Mouse (Mus musculus): ENCODE measurements around the gene Gnat3. TPM values are rescaled to one million over a fixed set of nuclear protein-coding genes. Genes with fewer than 3 reads are reported as not detected.

The Gnat3 gene
- polyA plus RNA-seq, 1 experiment from 2014 or later = 1.2 TPM

DNA sequence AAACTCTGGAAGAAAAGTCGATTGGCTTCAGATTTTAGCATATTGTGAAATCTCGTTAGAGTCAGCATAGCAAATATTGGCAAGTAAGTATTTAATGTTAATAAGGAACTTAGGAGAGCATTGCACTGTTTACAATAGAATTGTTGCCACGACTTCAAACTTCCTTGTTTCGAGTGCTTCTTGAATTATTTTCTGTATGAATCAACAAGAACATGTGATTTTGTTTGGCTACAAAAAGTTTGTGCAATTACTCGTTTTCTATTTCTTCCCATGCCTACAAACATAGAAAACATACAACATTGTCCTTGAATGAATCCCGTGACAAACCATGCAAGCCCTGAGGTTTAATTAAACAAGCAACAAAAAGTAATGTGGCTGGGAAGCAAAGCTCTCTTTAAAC is 37.8 kb downstream of the Gnat3 start:
- ATAC-seq (ENCODE audit: insufficient read depth, low FRiP score, low TSS enrichment) = no peak
- WGBS = 74% methylated on average over 6 of the region's 6 CpGs

DNA sequence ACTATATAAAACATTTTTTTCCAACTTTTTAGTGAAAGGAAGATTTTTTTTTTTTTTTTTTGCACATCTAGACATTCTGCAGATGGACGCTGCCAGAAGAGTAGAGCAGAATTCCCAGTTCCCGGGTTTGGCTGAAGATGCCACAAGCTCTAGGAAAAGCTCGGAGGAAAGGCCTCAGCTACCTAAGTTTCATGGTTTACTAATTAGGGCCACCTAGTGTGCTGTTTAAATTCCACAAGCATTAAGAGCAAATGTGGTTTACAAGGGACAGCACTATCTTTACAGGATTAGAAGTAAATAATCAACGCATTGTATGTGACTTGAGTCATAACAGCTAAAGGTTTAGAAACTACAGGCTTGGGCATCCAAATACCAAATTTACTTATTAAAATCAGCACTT is 39.3 kb downstream of the Gnat3 start:
- H3K4me1 ChIP-seq (ENCODE audit: control insufficient read depth, insufficient read depth, low read length) = no peaks in the 10 kb centered on the region
- no peak for ATAC-seq (ENCODE audit: insufficient read depth, low FRiP score, low TSS enrichment)
- H3K4me3 ChIP-seq (ENCODE audit: low read depth, low read length) = no peak overlapping the region
- no peaks in the 10 kb centered on the region for H3K27me3 ChIP-seq (ENCODE audit: control insufficient read depth, insufficient read depth, low read length)
- no peak overlapping the region for H3K4me2 ChIP-seq (ENCODE audit: low read depth)
- H3K36me3 ChIP-seq (ENCODE audit: control insufficient read depth, insufficient read depth, low read length) = no peaks in the 10 kb centered on the region
- 42% methylated on average over 4 of the region's 4 CpGs for WGBS
- DNase-seq (ENCODE audit: low spot score) = no peak
- H3K9me3 ChIP-seq (ENCODE audit: control insufficient read depth, low read length) = no peaks in the 10 kb centered on the region
- no peak overlapping the region for H3K9ac ChIP-seq (ENCODE audit: low read length)
- no peak overlapping the region for H3K27ac ChIP-seq (ENCODE audit: low read depth, low read length)

More for the DNA sequence above, 37.8 kb downstream of the Gnat3 start:
- no peaks in the 10 kb centered on the region for H3K36me3 ChIP-seq (ENCODE audit: control insufficient read depth, insufficient read depth, low read length)
- H3K4me1 ChIP-seq (ENCODE audit: control insufficient read depth, insufficient read depth, low read length) = no peaks in the 10 kb centered on the region
- H3K4me2 ChIP-seq (ENCODE audit: low read depth) = no peak overlapping the region
- no peak overlapping the region for H3K27ac ChIP-seq (ENCODE audit: low read depth, low read length)
- DNase-seq (ENCODE audit: low spot score) = no peak
- H3K4me3 ChIP-seq (ENCODE audit: low read depth, low read length) = no peak overlapping the region
- no peaks in the 10 kb centered on the region for H3K9me3 ChIP-seq (ENCODE audit: control insufficient read depth, low read length)
- no peaks in the 10 kb centered on the region for H3K27me3 ChIP-seq (ENCODE audit: control insufficient read depth, insufficient read depth, low read length)
- no peak overlapping the region for H3K9ac ChIP-seq (ENCODE audit: low read length)

DNA sequence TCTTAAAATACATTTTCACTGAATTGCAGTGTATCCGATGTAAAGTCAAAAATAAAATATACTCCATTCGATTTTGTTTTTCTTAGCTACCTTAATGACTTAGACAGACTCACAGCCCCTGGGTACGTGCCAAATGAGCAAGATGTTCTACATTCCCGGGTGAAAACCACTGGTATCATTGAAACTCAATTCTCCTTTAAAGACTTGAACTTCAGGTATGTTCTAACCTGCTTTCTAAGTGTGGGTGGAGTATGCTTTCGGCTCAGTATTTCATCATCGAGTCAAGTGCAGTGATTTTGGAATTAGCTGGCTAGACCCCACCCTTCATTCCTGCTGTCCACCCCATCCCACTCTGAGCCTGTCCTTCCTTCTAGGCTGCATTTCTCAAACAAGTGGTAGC is 41.3 kb downstream of the Gnat3 start:
- Histone ChIP-seq H3K27ac (ENCODE audit: low read depth, low read length) (no peak overlapping the region), H3K9me3 (ENCODE audit: control insufficient read depth, low read length) (no peaks in the 10 kb centered on the region), H3K9ac (ENCODE audit: low read length) (no peak overlapping the region), H3K4me3 (ENCODE audit: low read depth, low read length) (no peak overlapping the region), H3K4me2 (ENCODE audit: low read depth) (no peak overlapping the region), H3K36me3 (ENCODE audit: control insufficient read depth, insufficient read depth, low read length) (no peaks in the 10 kb centered on the region), H3K4me1 (ENCODE audit: control insufficient read depth, insufficient read depth, low read length) (no peaks in the 10 kb centered on the region), H3K27me3 (ENCODE audit: control insufficient read depth, insufficient read depth, low read length) (no peaks in the 10 kb centered on the region)
- 80% methylated on average over 6 of the region's 6 CpGs for WGBS
- DNase-seq (ENCODE audit: low spot score) (no peak), ATAC-seq (ENCODE audit: insufficient read depth, low FRiP score, low TSS enrichment) (no peak)

DNA sequence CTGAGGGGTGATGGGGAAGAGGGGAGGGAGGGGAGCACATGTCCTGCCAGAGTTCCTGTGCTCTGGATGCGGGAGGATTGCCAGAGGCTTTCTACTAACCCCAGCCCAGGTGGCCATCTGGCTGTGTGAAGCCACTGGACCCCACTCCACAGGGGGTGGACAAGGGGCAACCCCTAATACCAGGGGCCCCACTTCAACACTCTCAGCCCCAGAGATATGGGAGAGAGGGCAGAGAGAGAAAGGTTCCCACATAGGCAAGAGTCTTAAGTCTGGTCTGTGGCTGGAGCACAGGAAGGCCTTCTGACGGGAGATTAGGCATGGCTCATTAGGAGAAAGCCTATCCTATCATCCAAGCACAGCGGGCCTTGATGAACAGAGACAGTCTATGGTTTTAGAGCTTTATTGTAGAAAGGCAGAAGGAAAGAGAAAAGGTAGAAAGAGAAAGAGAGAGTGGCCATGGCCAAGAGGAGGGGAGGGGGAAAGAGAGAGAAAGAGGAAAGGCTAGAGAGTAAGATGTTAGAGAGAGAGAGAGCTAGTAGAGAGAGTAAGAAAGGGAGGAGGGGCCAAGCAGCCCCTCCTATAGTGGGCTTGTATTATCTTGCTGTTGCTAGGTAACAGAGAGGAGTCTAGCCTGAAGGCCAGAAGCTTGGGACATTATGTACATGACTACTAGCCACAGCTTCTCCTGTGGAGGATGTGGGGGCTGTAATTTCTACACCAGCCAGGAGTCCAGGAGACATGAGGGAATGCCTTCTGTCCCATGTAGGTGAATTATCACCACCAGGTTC is 42.7 kb downstream of the Gnat3 start:
- no peak for ATAC-seq (ENCODE audit: insufficient read depth, low FRiP score, low TSS enrichment)
- H3K36me3 ChIP-seq (ENCODE audit: control insufficient read depth, insufficient read depth, low read length) = no peaks in the 10 kb centered on the region

DNA sequence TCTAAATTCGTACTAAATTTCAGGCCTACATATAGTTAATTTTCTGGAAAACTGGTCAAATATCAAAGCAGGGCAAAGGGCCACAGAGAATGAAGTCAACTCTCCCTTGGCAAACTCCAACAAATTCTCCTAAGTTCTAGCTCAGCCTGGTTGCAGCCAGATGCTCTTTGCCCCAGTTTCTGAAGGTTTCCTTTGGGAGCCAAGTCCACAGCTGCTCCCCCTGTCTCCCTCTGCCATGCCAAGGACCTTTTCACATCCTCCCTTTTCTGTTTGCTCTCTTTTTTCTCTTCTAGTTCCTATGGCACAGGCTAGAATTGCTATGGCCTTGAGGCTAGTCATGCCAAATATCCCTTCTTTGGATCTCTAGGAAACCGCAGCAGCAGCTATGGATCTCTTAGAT is 43.8 kb downstream of the Gnat3 start:
- Histone ChIP-seq H3K36me3 (ENCODE audit: control insufficient read depth, insufficient read depth, low read length) (no peaks in the 10 kb centered on the region), H3K4me1 (ENCODE audit: control insufficient read depth, insufficient read depth, low read length) (no peaks in the 10 kb centered on the region), H3K9me3 (ENCODE audit: control insufficient read depth, low read length) (no peaks in the 10 kb centered on the region), H3K9ac (ENCODE audit: low read length) (no peak overlapping the region), H3K4me2 (ENCODE audit: low read depth) (no peak overlapping the region), H3K4me3 (ENCODE audit: low read depth, low read length) (no peak overlapping the region), H3K27ac (ENCODE audit: low read depth, low read length) (no peak overlapping the region), H3K27me3 (ENCODE audit: control insufficient read depth, insufficient read depth, low read length) (no peaks in the 10 kb centered on the region)
- no peak for ATAC-seq (ENCODE audit: insufficient read depth, low FRiP score, low TSS enrichment)
- DNase-seq (ENCODE audit: low spot score) = no peak
- 93% methylated on average over 2 of the region's 2 CpGs for WGBS

More for the DNA sequence above, 42.7 kb downstream of the Gnat3 start:
- Histone ChIP-seq H3K4me1 (ENCODE audit: control insufficient read depth, insufficient read depth, low read length) (no peaks in the 10 kb centered on the region), H3K27ac (ENCODE audit: low read depth, low read length) (no peak overlapping the region), H3K27me3 (ENCODE audit: control insufficient read depth, insufficient read depth, low read length) (no peaks in the 10 kb centered on the region), H3K4me2 (ENCODE audit: low read depth) (no peak overlapping the region), H3K4me3 (ENCODE audit: low read depth, low read length) (no peak overlapping the region), H3K9ac (ENCODE audit: low read length) (no peak overlapping the region), H3K9me3 (ENCODE audit: control insufficient read depth, low read length) (no peaks in the 10 kb centered on the region)
- 62% methylated on average over 3 of the region's 3 CpGs for WGBS
- no peak for DNase-seq (ENCODE audit: low spot score)

DNA sequence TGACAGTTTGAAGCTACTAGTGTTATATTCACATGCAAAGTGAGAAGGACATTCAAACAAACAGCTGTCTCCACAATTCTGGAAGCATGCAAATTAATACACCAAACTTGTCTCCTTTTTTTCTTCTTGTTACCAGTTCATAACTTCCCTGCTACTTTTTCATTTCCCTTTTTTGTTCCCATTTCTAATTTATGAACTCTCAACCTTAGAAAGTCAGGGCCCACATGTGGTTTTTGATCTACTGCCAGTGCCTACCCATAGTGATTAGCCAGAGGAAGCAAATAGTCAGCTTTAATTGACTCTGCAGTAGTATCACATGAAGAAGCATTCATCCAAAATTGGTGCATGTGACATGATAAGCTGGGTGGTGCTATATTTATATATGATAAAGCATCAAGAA is 44.7 kb downstream of the Gnat3 start:
- no peak overlapping the region for H3K4me3 ChIP-seq (ENCODE audit: low read depth, low read length)
- ATAC-seq (ENCODE audit: insufficient read depth, low FRiP score, low TSS enrichment) (no peak), DNase-seq (ENCODE audit: low spot score) (no peak)
- H3K4me1 ChIP-seq (ENCODE audit: control insufficient read depth, insufficient read depth, low read length) = no peaks in the 10 kb centered on the region
- no peaks in the 10 kb centered on the region for H3K9me3 ChIP-seq (ENCODE audit: control insufficient read depth, low read length)
- no peaks in the 10 kb centered on the region for H3K36me3 ChIP-seq (ENCODE audit: control insufficient read depth, insufficient read depth, low read length)
- no peak overlapping the region for H3K27ac ChIP-seq (ENCODE audit: low read depth, low read length)
- no peaks in the 10 kb centered on the region for H3K27me3 ChIP-seq (ENCODE audit: control insufficient read depth, insufficient read depth, low read length)
- no peak overlapping the region for H3K4me2 ChIP-seq (ENCODE audit: low read depth)
- no peak overlapping the region for H3K9ac ChIP-seq (ENCODE audit: low read length)

DNA sequence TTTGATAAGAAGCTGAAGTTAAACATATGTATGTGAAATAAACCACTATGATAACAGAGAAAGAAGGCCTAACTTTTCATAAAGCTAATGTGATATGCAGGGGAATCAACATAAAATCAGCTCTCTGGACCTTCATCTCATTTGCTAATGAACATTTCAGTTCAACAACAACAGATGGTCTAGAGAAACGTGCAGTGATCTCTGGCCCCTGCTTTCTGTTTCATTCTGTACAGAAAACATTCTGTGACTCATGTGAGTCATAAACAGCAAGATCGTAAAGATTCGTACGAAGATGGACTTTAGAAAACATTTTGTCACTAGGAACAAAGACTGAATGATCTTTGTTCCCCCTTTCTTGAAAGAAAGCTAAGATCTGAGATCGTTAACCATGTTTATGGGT is 48.0 kb downstream of the Gnat3 start:
- Histone ChIP-seq H3K9ac (ENCODE audit: low read length) (no peak overlapping the region), H3K4me1 (ENCODE audit: control insufficient read depth, insufficient read depth, low read length) (no peaks in the 10 kb centered on the region), H3K9me3 (ENCODE audit: control insufficient read depth, low read length) (no peaks in the 10 kb centered on the region), H3K27ac (ENCODE audit: low read depth, low read length) (no peak overlapping the region), H3K36me3 (ENCODE audit: control insufficient read depth, insufficient read depth, low read length) (no peaks in the 10 kb centered on the region), H3K27me3 (ENCODE audit: control insufficient read depth, insufficient read depth, low read length) (no peaks in the 10 kb centered on the region), H3K4me2 (ENCODE audit: low read depth) (no peak overlapping the region), H3K4me3 (ENCODE audit: low read depth, low read length) (no peak overlapping the region)
- WGBS = 49% methylated on average over 5 of the region's 5 CpGs
- ATAC-seq (ENCODE audit: insufficient read depth, low FRiP score, low TSS enrichment) (no peak), DNase-seq (ENCODE audit: low spot score) (no peak)

DNA sequence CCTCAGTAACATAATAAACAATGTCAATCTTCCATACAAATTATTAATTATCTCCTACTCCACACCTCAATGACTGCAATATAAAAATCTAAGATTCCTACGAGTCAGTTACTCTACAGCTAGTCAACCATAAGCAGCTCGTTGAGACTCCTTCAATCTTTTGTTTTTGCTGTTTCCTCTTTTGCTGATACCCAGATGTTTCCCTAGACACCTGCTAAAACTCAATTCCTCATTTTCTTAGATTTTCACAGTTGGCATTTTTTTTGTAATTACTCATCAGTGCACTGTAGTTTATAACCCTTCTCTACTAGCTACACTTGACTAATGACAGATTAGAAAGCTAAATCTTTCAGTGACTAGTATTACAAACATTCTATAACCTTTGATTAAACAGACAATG is 50.8 kb downstream of the Gnat3 start:
- WGBS = 79% methylated on average over 2 of the region's 2 CpGs
- Histone ChIP-seq H3K9ac (ENCODE audit: low read length) (no peak overlapping the region), H3K4me2 (ENCODE audit: low read depth) (no peak overlapping the region), H3K4me1 (ENCODE audit: control insufficient read depth, insufficient read depth, low read length) (no peaks in the 10 kb centered on the region), H3K27me3 (ENCODE audit: control insufficient read depth, insufficient read depth, low read length) (no peaks in the 10 kb centered on the region), H3K9me3 (ENCODE audit: control insufficient read depth, low read length) (no peaks in the 10 kb centered on the region), H3K36me3 (ENCODE audit: control insufficient read depth, insufficient read depth, low read length) (no peaks in the 10 kb centered on the region), H3K4me3 (ENCODE audit: low read depth, low read length) (no peak overlapping the region), H3K27ac (ENCODE audit: low read depth, low read length) (no peak overlapping the region)
- DNase-seq (ENCODE audit: low spot score) (no peak), ATAC-seq (ENCODE audit: insufficient read depth, low FRiP score, low TSS enrichment) (no peak)

DNA sequence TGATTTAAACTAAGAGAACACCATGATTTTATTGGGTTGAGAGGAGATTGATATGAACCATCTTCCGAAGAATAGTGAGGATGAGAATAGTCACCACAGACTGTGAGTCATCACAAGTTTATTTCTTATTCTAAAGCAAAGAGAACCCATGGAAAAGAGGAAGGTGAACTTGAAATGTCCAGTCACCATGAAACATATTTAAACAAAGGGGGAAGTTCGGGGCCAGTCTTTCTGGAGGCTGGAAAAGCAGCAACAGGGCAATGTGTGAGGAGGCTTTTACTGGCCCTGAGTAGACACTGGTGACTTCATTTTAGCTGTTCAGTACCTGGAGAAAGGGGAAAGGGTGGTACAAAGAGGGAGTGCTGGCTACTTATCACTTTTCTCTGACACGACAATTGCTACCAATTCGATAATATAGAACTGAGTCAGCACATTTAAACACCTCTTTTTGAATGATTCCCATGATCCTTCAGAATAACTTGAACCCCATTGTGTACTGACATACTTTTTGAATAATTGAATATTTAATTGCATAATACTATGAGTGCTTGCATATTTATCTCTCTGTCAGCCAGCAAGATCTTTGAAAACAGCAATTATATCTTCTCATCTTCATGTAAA is 52.0 kb downstream of the Gnat3 start:
- Histone ChIP-seq H3K27me3 (ENCODE audit: control insufficient read depth, insufficient read depth, low read length) (no peaks in the 10 kb centered on the region), H3K4me3 (ENCODE audit: low read depth, low read length) (no peak overlapping the region), H3K4me1 (ENCODE audit: control insufficient read depth, insufficient read depth, low read length) (no peaks in the 10 kb centered on the region), H3K27ac (ENCODE audit: low read depth, low read length) (no peak overlapping the region), H3K9ac (ENCODE audit: low read length) (no peak overlapping the region), H3K9me3 (ENCODE audit: control insufficient read depth, low read length) (no peaks in the 10 kb centered on the region), H3K36me3 (ENCODE audit: control insufficient read depth, insufficient read depth, low read length) (no peaks in the 10 kb centered on the region), H3K4me2 (ENCODE audit: low read depth) (no peak overlapping the region)
- DNase-seq (ENCODE audit: low spot score) = no peak
- 89% methylated on average over 4 of the region's 4 CpGs for WGBS
- no peak for ATAC-seq (ENCODE audit: insufficient read depth, low FRiP score, low TSS enrichment)

Data from neural tube, embryonic 11.5 days (tissue).